Mouse (Mus musculus): Measurements from ENCODE around the gene Sdk1. TPM values are rescaled to one million over a fixed set of nuclear protein-coding genes. Genes with fewer than 3 reads are reported as not detected.

Sdk1 gene
- total and polyA plus RNA-seq, 3 experiments, result not detected

DNA sequence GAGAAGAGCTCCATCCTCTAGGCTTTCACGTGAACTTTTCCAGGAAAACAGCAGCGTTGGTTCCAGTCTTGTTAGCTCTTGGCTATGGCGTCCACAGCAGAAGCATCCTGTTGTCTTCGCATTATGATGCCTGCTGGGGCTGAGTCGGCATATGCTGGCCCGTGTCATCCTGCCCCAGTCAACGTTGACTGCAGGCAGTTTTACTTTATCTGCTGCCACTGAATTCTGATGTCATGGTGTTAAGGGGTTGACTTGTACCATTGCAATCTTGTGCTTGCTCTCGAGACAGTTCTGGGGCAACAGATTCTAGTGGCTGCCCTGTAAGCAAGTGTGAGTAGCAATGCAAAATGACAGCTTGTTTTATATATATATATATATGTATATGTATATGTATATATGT, 153.3 kb downstream of the Sdk1 start:
- Histone ChIP-seq H3K27me3 (ENCODE audit: control insufficient read depth in 1 of 2, insufficient read depth in 2 of 2, low read length in 2 of 2) (no peaks in the 10 kb centered on the region), H3K79me2 (ENCODE audit: control insufficient read depth, insufficient read depth, low read length, poor library complexity) (no peaks in the 10 kb centered on the region), H3K9ac (ENCODE audit: control insufficient read depth, low read depth, low read length, poor library complexity, severe bottlenecking) (no peak overlapping the region), H3K36me3 (ENCODE audit: control insufficient read depth in 1 of 2, insufficient read depth in 2 of 2, low read length in 2 of 2) (no peaks in the 10 kb centered on the region), H3K27ac (ENCODE audit: control insufficient read depth, low read depth, low read length) (no peak overlapping the region), H3K9me3 (replicated peaks; ENCODE audit: insufficient read depth, low read length) (no peaks in the 10 kb centered on the region), H3K4me1 (ENCODE audit: control insufficient read depth in 1 of 2, insufficient read depth in 2 of 2, low read length in 2 of 2) (no peaks in the 10 kb centered on the region), H3K4me3 (ENCODE audit: control insufficient read depth in 1 of 2, insufficient read depth in 1 of 2, low read depth in 2 of 2, low read length in 2 of 2) (no peak overlapping the region)
- DNase-seq (ENCODE audit: low read depth, low spot score), result no peak
- TF ChIP-seq MYC (IDR thresholded peaks at IDR 0.05; ENCODE audit: low read depth, low read length) (no peak), ZNF384 (IDR thresholded peaks at IDR 0.05; ENCODE audit: low read depth, low read length) (no peak), POLR2AphosphoS5 (IDR thresholded peaks at IDR 0.05; ENCODE audit: borderline replicate concordance, low read depth, low read length) (no peak), MAFK (IDR thresholded peaks at IDR 0.05; ENCODE audit: borderline replicate concordance, low read depth, low read length) (no peak), MXI1 (IDR thresholded peaks at IDR 0.05; ENCODE audit: low read depth, low read length) (no peak), KAT2A (conservative IDR thresholded peaks at IDR 0.05; ENCODE audit: low read depth, low read length) (no peak), JUND (IDR thresholded peaks at IDR 0.05; ENCODE audit: low read depth, low read length) (no peak), USF1 (IDR thresholded peaks at IDR 0.05; ENCODE audit: low read depth, low read length) (no peak), POLR2AphosphoS2 (IDR thresholded peaks at IDR 0.05; ENCODE audit: low read length) (no peak), MAX (IDR thresholded peaks at IDR 0.05; ENCODE audit: low read length) (no peak), NRF1 (IDR thresholded peaks at IDR 0.05; ENCODE audit: insufficient read depth, low read depth, low read length, poor library complexity, severe bottlenecking) (no peak)

DNA sequence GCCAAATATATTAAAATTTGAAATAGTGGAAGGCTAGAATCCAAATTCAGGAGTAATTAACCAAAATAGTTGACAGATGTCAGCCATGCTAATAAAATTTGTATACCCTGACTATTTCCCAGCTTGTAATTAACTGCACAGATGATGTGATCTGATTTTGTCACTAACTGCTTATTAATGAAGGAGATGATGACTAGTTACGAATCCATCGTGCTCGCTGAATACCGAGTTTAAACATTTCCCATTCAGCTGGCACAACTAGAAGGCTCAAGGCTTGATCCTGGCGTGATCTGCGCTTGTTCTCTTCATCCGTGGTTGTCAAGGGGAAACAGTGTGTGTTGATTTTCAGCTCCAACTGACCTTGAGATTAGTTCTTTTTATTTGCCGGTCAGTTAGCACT, 162.5 kb downstream of the Sdk1 start:
- no peaks in the 10 kb centered on the region for H3K79me2 ChIP-seq (ENCODE audit: control insufficient read depth, insufficient read depth, low read length, poor library complexity)
- H3K9ac ChIP-seq (ENCODE audit: control insufficient read depth, low read depth, low read length, poor library complexity, severe bottlenecking), result no peak overlapping the region
- no peaks in the 10 kb centered on the region for H3K9me3 ChIP-seq (replicated peaks; ENCODE audit: insufficient read depth, low read length)
- H3K4me3 ChIP-seq (ENCODE audit: control insufficient read depth in 1 of 2, insufficient read depth in 1 of 2, low read depth in 2 of 2, low read length in 2 of 2), result no peak overlapping the region
- DNase-seq (ENCODE audit: low read depth, low spot score), result no peak
- no peak overlapping the region for H3K27ac ChIP-seq (ENCODE audit: control insufficient read depth, low read depth, low read length)
- no peaks in the 10 kb centered on the region for H3K36me3 ChIP-seq (ENCODE audit: control insufficient read depth in 1 of 2, insufficient read depth in 2 of 2, low read length in 2 of 2)
- H3K4me1 ChIP-seq (ENCODE audit: control insufficient read depth in 1 of 2, insufficient read depth in 2 of 2, low read length in 2 of 2), result no peaks in the 10 kb centered on the region
- H3K27me3 ChIP-seq (ENCODE audit: control insufficient read depth in 1 of 2, insufficient read depth in 2 of 2, low read length in 2 of 2), result no peaks in the 10 kb centered on the region
- TF ChIP-seq EP300 (IDR thresholded peaks at IDR 0.05; ENCODE audit: low read depth in 1 of 2, low read length in 2 of 2), result no peak
- TF ChIP-seq MAX (IDR thresholded peaks at IDR 0.05; ENCODE audit: low read length), result no peak
- no peak for TF ChIP-seq CHD1 (IDR thresholded peaks at IDR 0.05; ENCODE audit: low read depth, low read length)
- no peak for TF ChIP-seq HCFC1 (IDR thresholded peaks at IDR 0.05; ENCODE audit: low read depth, low read length)
- no peak for TF ChIP-seq UBTF (IDR thresholded peaks at IDR 0.05; ENCODE audit: borderline replicate concordance, insufficient read depth, low read depth, low read length)
- TF ChIP-seq CHD2 (IDR thresholded peaks at IDR 0.05; ENCODE audit: low read length), result no peak
- no peak for TF ChIP-seq TBP (IDR thresholded peaks at IDR 0.05; ENCODE audit: low read depth, low read length)
- no peak for TF ChIP-seq POLR2AphosphoS5 (IDR thresholded peaks at IDR 0.05; ENCODE audit: borderline replicate concordance, low read depth, low read length)
- no peak for TF ChIP-seq NRF1 (IDR thresholded peaks at IDR 0.05; ENCODE audit: insufficient read depth, low read depth, low read length, poor library complexity, severe bottlenecking)
- TF ChIP-seq MYC (IDR thresholded peaks at IDR 0.05; ENCODE audit: low read depth, low read length), result no peak
- TF ChIP-seq RAD21 (IDR thresholded peaks at IDR 0.05; ENCODE audit: low read depth, low read length), result no peak
- no peak for TF ChIP-seq MAZ (IDR thresholded peaks at IDR 0.05; ENCODE audit: low read depth, low read length)
- no peak for TF ChIP-seq ZKSCAN1 (IDR thresholded peaks at IDR 0.05; ENCODE audit: low read depth, low read length)
- no peak for TF ChIP-seq ZMIZ1 (IDR thresholded peaks at IDR 0.05; ENCODE audit: low read depth, low read length)
- TF ChIP-seq USF1 (IDR thresholded peaks at IDR 0.05; ENCODE audit: low read depth, low read length), result no peak
- TF ChIP-seq BHLHE40 (IDR thresholded peaks at IDR 0.05; ENCODE audit: borderline replicate concordance, low read depth, low read length), result no peak
- TF ChIP-seq NELFE (IDR thresholded peaks at IDR 0.05; ENCODE audit: low read depth, low read length), result no peak
- TF ChIP-seq TAL1 (IDR thresholded peaks at IDR 0.05; ENCODE audit: low read length), result no peak

Measured in MEL (cell line).